Mouse (Mus musculus) intestine, embryonic 15.5 days (tissue): Measurements from ENCODE around the gene Ttbk1. TPM values are rescaled to one million over a fixed set of nuclear protein-coding genes. Genes with fewer than 3 reads are reported as not detected.

Experiments used
- ATAC-seq: fragments of 200-750 bp; cut with Nextera tagmentation; 2 replicates; pipeline ENCODE4 v1.8.0; 2017; ENCODE audit warnings: moderate TSS enrichment, moderate library complexity
- H3K27ac ChIP-seq: fragments of 300-500 bp; sonication (generic); 2 replicates; pipeline ENCODE4 v1.5.1; 2015; ENCODE audit warnings: mild to moderate bottlenecking, inconsistent platforms
- H3K27me3 ChIP-seq: fragments of 300-500 bp; sonication (generic); replicated peaks from 2 replicates; pipeline ENCODE4 v1.6.1; 2015; ENCODE audit warnings: inconsistent platforms
- H3K36me3 ChIP-seq: fragments of 300-500 bp; sonication (generic); 2 replicates; pipeline ENCODE4 v1.6.1; 2015; ENCODE audit warnings: inconsistent platforms
- H3K4me1 ChIP-seq: fragments of 300-500 bp; sonication (generic); replicated peaks from 2 replicates; pipeline ENCODE4 v1.6.1; 2015; ENCODE audit warnings: inconsistent platforms
- H3K4me2 ChIP-seq: fragments of 300-500 bp; sonication (generic); replicated peaks from 2 replicates; pipeline ENCODE4 v1.6.1; 2015; ENCODE audit warnings: mild to moderate bottlenecking, inconsistent platforms
- H3K4me3 ChIP-seq: fragments of 300-500 bp; sonication (generic); replicated peaks from 2 replicates; pipeline ENCODE4 v1.5.1; 2015; ENCODE audit warnings: inconsistent platforms
- H3K9ac ChIP-seq: fragments of 300-500 bp; sonication (generic); 2 replicates; pipeline ENCODE4 v1.6.1; 2015; ENCODE audit warnings: inconsistent platforms
- H3K9me3 ChIP-seq: fragments of 300-500 bp; sonication (generic); 2 replicates; pipeline ENCODE4 v1.6.1; 2016; ENCODE audit warnings: inconsistent platforms
- WGBS: fragments of 180-500 bp; shearing (Covaris S2); methylation state at CpG from one replicate; pipeline ENCODE4 v1.1.7; 2015; 5-methylcytosine and 5-hydroxymethylcytosine counted together
- polyA plus RNA-seq: library from polyadenylated mRNA; unstranded; fragments of >200 nt; fragmentation: Nextera tagmentation; extraction: Ambion mirVana; gene quantifications from 2 replicates; pipeline ENCODE4 v1.2.1, GENCODE M21; 2015

Ttbk1 gene
- polyA plus RNA-seq, 1 experiment from 2014 or later = 0.26 TPM

- H3K36me3 ChIP-seq = no peaks in the 10 kb centered on the region
- WGBS = 82% methylated on average over 5 of the region's 5 CpGs
- H3K9ac ChIP-seq = no peak overlapping the region
- no peak for ATAC-seq
- no peak overlapping the region for H3K4me3 ChIP-seq
- H3K4me1 ChIP-seq = peaks cover 17% of the 10 kb centered on the region
- H3K9me3 ChIP-seq = no peaks in the 10 kb centered on the region
- H3K27me3 ChIP-seq = peaks cover 41% of the 10 kb centered on the region
- H3K4me2 ChIP-seq = no peak overlapping the region
- H3K27ac ChIP-seq = no peak overlapping the region
These were observed 25.2 kb downstream of the Ttbk1 start for GRCm38 (mm10) chr17:46462226-46462625.

DNA sequence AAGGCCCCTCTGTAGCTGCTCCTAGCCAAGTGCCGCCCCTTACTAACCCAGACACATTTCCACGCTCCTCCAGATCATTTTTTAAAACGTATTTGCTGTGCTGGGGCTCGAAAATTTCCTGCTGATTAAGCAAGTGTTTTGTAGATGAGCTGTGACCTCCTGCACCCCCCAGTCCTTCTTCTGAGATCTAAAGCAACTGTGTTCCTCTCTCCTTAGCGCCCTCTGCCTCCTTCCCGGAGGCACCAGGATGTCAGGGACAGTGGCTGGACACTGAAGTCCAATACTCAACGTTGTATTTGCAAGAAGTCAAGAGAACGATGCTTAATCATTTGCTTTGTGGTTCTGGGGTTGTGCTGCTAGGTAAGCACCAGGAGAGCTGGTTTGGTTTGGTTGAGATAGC lies 26.1 kb downstream of the Ttbk1 start:
- H3K9ac ChIP-seq = 0 out of 2 replicates have a peak overlapping the region, but pooled peaks have one; percentile 21

DNA sequence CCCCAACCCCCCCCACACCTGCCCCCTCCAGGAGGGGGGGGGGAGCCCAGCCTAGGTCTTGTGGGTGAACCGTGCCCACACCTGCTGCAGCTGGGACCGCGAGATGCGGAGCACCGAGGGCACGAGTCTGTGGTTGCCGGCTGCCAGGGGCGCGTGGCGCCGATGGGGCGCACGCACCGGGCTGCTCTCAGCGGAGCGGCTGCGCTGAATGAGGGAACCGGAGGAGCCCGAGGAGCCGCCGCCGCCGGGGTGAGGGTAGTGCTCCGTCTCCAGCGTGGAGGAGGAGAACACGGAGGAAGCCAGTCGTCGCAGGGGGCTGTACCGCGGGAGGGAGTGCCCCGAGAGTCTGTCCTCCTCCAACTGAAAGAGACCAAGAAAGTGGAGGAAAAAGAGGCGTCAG lies 26.8 kb downstream of the Ttbk1 start:
- Histone ChIP-seq H3K4me2 (peak overlapping the region; percentile 77), H3K4me3 (peak overlapping the region; percentile 36), H3K9me3 (no peaks in the 10 kb centered on the region), H3K27ac (no peak overlapping the region), H3K9ac (peak overlapping the region; percentile 21; the same call in 1 of the 2 replicates), H3K4me1 (peaks cover 18% of the 10 kb centered on the region), H3K36me3 (no peaks in the 10 kb centered on the region), H3K27me3 (peaks cover 54% of the 10 kb centered on the region)
- WGBS = 1% methylated on average over 32 of the region's 32 CpGs
- ATAC-seq = 0 out of 2 replicates have a peak, but pooled peaks have one; percentile 11

More for the DNA sequence above, 26.1 kb downstream of the Ttbk1 start:
- Histone ChIP-seq H3K27ac (no peak overlapping the region), H3K9me3 (no peaks in the 10 kb centered on the region), H3K4me1 (peaks cover 17% of the 10 kb centered on the region), H3K27me3 (peaks cover 47% of the 10 kb centered on the region), H3K36me3 (no peaks in the 10 kb centered on the region), H3K4me2 (peak overlapping the region; percentile 77), H3K4me3 (peak overlapping the region; percentile 36)
- ATAC-seq = no peak
- 9% methylated on average over 8 of the region's 8 CpGs for WGBS

GRCm38 (mm10) chr17:46458439-46458838 lies 29.0 kb downstream of the Ttbk1 start:
- Histone ChIP-seq H3K4me3 (no peak overlapping the region), H3K27me3 (peaks cover 74% of the 10 kb centered on the region), H3K4me1 (peaks cover 37% of the 10 kb centered on the region), H3K9me3 (no peaks in the 10 kb centered on the region), H3K36me3 (no peaks in the 10 kb centered on the region), H3K27ac (no peak overlapping the region), H3K9ac (no peak overlapping the region), H3K4me2 (no peak overlapping the region)
- WGBS = 32% methylated on average over 3 of the region's 3 CpGs
- no peak for ATAC-seq

- Histone ChIP-seq H3K4me3 (no peak overlapping the region), H3K4me2 (no peak overlapping the region), H3K9ac (no peak overlapping the region), H3K36me3 (no peaks in the 10 kb centered on the region), H3K4me1 (peaks cover 42% of the 10 kb centered on the region), H3K27me3 (peaks cover 80% of the 10 kb centered on the region), H3K9me3 (no peaks in the 10 kb centered on the region), H3K27ac (no peak overlapping the region)
- ATAC-seq = peak; percentile 52; the same call in 1 of the 2 replicates
- WGBS = 12% methylated on average over 10 of the region's 10 CpGs
These were observed 29.7 kb downstream of the Ttbk1 start for GRCm38 (mm10) chr17:46457791-46458190.

DNA sequence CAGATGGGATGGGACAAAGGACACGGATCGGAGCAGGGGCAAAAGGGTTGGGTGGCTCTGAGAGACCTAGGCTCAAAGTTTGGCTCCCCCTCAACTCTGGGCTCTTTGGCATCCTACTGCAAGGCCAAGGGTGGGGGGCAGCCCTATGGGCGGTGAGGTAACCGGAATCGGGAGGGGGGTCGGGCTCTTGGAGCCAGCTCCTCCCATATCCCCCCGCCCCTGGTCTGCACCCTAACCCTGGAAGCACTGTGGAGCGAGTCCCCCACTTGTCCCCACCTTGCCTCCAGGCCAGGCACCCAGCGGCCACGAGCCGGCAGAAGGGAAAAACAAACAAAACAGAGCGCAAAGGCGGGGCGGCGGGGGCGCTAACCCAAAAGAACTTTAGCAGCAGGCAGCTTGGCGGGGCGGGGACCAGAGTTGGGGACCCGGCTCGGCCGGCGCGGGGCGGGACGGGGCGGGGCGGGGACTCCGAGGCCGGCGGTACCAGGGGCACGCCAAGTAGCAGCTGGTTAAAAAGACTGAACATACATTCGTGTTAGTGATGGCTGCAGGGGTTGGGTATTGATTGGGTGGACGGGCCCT lies 32.3 kb downstream of the Ttbk1 start:
- peak overlapping the region; percentile 38 for H3K4me3 ChIP-seq
- H3K9ac ChIP-seq = no peak overlapping the region
- H3K27ac ChIP-seq = no peak overlapping the region
- WGBS = 1% methylated on average over 33 of the region's 33 CpGs
- H3K9me3 ChIP-seq = no peaks in the 10 kb centered on the region
- H3K4me1 ChIP-seq = peaks cover 32% of the 10 kb centered on the region
- H3K27me3 ChIP-seq = peaks cover 74% of the 10 kb centered on the region
- H3K36me3 ChIP-seq = no peaks in the 10 kb centered on the region
- peak overlapping the region; percentile 86 for H3K4me2 ChIP-seq
- ATAC-seq = peak; percentile 51

DNA sequence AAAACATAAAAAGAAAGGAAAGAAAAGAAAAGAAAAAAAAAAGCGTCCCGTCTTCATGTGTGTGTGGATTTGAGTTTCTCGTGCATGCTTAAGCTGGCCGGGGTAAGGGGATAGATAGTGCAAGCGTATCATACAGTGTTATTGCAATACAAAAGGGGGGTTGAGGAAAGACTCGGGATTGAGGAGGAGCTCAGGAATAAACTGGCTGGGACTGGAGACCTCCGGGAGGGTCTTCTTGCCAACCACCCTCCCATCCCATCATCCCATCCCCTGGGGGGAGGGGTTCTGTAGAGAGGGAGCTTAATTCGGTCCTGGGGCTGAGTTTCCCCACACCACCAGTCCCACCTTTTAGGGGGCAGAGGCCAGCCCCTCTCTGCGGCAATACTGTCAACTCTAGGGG lies 32.9 kb downstream of the Ttbk1 start:
- no peak overlapping the region for H3K27ac ChIP-seq
- H3K4me1 ChIP-seq = peaks cover 30% of the 10 kb centered on the region
- H3K9me3 ChIP-seq = no peaks in the 10 kb centered on the region
- H3K27me3 ChIP-seq = peaks cover 67% of the 10 kb centered on the region
- H3K36me3 ChIP-seq = no peaks in the 10 kb centered on the region
- H3K9ac ChIP-seq = no peak overlapping the region
- ATAC-seq = no peak
- peak overlapping the region; percentile 38 for H3K4me3 ChIP-seq
- H3K4me2 ChIP-seq = peak overlapping the region; percentile 86
- WGBS = 3% methylated on average over 9 of the region's 9 CpGs

DNA sequence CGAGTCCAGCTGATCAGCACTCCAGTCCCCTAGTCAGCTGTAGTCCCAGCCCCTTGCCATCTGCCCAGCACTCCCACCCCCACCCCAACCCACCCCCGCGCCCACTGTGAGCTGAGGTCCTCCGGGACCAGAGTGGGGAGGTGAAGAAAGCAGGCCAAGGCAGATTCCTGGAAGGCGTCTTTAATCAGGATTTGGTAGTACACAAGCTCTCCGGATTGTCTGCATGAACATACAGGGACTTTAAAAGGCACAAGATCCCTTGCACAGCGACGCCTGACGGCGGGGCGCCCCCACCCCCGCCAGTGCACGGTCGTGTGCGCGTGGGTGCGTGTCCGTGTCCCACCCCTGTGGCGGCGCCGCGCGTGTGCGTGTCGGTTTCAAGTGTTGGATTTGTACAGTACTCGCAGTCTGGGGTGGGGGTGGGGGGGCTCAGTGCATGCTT lies 33.5 kb downstream of the Ttbk1 start:
- 4% methylated on average over 26 of the region's 26 CpGs for WGBS
- H3K4me3 ChIP-seq = peak overlapping the region; percentile 26
- ATAC-seq = no peak
- 0 out of 2 replicates have a peak overlapping the region, but pooled peaks have one; percentile 11 for H3K9ac ChIP-seq
- H3K27ac ChIP-seq = no peak overlapping the region
- H3K4me1 ChIP-seq = peaks cover 30% of the 10 kb centered on the region
- H3K9me3 ChIP-seq = no peaks in the 10 kb centered on the region
- H3K27me3 ChIP-seq = peaks cover 63% of the 10 kb centered on the region
- peak overlapping the region; percentile 86 for H3K4me2 ChIP-seq
- H3K36me3 ChIP-seq = no peaks in the 10 kb centered on the region

GRCm38 (mm10) chr17:46453302-46453948 lies 34.0 kb downstream of the Ttbk1 start:
- H3K27me3 ChIP-seq = peaks cover 59% of the 10 kb centered on the region
- H3K4me2 ChIP-seq = peak overlapping the region; percentile 86; the same call in 1 of the 2 replicates

DNA sequence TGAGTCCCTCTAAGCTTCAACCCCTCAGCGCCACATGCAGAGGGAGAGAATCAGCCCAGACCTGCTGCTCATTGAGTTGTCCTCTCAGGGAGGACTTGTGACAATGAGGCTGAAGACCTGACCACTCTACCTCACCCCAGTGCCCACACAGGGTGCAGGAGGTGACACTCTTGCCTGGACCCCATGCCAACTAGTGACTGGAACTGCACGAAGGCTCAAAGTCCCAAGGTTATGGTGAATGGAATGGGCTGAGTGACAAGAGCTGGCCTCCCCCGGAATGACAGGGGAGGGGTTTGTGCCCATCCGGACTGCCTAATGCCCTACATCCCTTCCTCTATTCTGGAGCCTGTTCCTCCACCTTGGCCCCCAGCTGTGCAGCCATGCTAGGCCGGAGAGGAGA lies 34.8 kb downstream of the Ttbk1 start:
- 38% methylated on average over 5 of the region's 5 CpGs for WGBS
- H3K4me2 ChIP-seq = no peak overlapping the region
- no peak overlapping the region for H3K27ac ChIP-seq
- H3K4me3 ChIP-seq = no peak overlapping the region
- no peaks in the 10 kb centered on the region for H3K36me3 ChIP-seq
- no peaks in the 10 kb centered on the region for H3K9me3 ChIP-seq
- no peak overlapping the region for H3K9ac ChIP-seq
- H3K4me1 ChIP-seq = peaks cover 27% of the 10 kb centered on the region
- H3K27me3 ChIP-seq = peaks cover 52% of the 10 kb centered on the region
- no peak for ATAC-seq

More at GRCm38 (mm10) chr17:46453302-46453948, 34.0 kb downstream of the Ttbk1 start:
- Histone ChIP-seq H3K9me3 (no peaks in the 10 kb centered on the region), H3K4me3 (no peak overlapping the region), H3K4me1 (peaks cover 30% of the 10 kb centered on the region), H3K9ac (no peak overlapping the region), H3K27ac (no peak overlapping the region), H3K36me3 (no peaks in the 10 kb centered on the region)
- 10% methylated on average over 13 of the region's 13 CpGs for WGBS
- ATAC-seq = no peak

GRCm38 (mm10) chr17:46446264-46446663 lies 41.2 kb downstream of the Ttbk1 start:
- Histone ChIP-seq H3K4me2 (no peak overlapping the region), H3K27ac (no peak overlapping the region), H3K9me3 (no peaks in the 10 kb centered on the region), H3K4me3 (no peak overlapping the region), H3K4me1 (peaks cover 12% of the 10 kb centered on the region), H3K27me3 (peaks cover 51% of the 10 kb centered on the region), H3K36me3 (no peaks in the 10 kb centered on the region), H3K9ac (no peak overlapping the region)
- ATAC-seq = no peak
- WGBS = 95% methylated on average over 16 of the region's 16 CpGs

DNA sequence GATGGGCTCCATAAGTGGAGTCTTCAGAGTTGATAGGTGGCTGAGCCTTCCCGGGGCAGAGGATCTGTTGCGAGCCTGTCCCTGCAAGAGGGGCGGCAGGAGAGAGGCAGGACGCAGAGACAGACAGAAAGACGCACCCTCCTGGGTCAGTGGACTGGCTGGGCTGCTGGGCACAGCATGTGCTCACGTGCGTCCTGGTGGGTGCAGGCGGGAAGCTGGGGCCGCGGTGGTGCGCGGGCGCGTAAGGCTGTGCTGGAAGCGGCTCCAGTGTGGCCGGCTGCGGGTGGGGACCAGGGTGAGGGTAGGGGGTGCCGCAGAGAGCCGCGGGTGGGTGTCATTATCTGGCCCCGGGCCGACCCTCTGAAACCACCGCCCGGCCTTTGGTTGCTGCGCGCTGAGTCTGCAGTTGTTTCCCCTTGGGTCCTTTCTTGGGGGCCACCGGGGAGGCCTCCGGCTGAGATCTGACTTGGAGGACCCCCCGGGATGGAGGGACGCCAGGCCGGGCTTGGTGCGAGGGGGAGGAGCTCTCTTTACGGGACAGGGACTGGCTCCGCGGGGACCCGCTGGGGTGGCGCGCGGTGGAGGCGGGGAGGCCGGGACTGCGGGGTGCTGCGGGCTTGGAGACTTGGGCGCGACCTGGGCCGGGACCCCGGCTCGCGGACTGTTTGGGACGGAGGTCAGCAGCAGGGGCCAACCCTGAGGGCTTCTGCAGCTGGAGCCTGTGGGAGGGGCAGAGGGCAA lies 42.5 kb downstream of the Ttbk1 start:
- H3K9me3 ChIP-seq = no peaks in the 10 kb centered on the region
- H3K4me2 ChIP-seq = peak overlapping the region; percentile 75
- peak overlapping the region; percentile 36 for H3K9ac ChIP-seq
- no peak for ATAC-seq
- H3K27ac ChIP-seq = no peak overlapping the region
- peaks cover 51% of the 10 kb centered on the region for H3K27me3 ChIP-seq
- H3K4me1 ChIP-seq = peaks cover 12% of the 10 kb centered on the region
- no peaks in the 10 kb centered on the region for H3K36me3 ChIP-seq
- 3% methylated on average over 49 of the region's 50 CpGs for WGBS
- peak overlapping the region; percentile 29 for H3K4me3 ChIP-seq
